Mouse (Mus musculus) embryonic fibroblast, embryonic 13.5 days (primary cell): ENCODE results near the gene Syt13. TPM values are rescaled to one million over a fixed set of nuclear protein-coding genes. Genes with fewer than 3 reads are reported as not detected.

ENCODE experiments used
- H3K27ac ChIP-seq: 2 replicates; pipeline ENCODE4 v1.5.1; 2012; ENCODE audit warnings: low read length, control low read depth, inconsistent platforms; ENCODE audit not compliant: insufficient read depth
- H3K4me1 ChIP-seq: 2 replicates; pipeline ENCODE4 v1.6.1; 2011; ENCODE audit warnings: low read length; ENCODE audit not compliant: control insufficient read depth, insufficient read depth
- H3K4me3 ChIP-seq: 2 replicates; pipeline ENCODE4 v1.5.1; 2011; ENCODE audit warnings: mild to moderate bottlenecking, control low read depth, low read length; ENCODE audit not compliant: insufficient read depth
- CTCF ChIP-seq: IDR thresholded peaks from 2 replicates; pipeline ENCODE4 v1.5.1; 2011; ENCODE audit warnings: mild to moderate bottlenecking, control low read depth, low read length, moderate library complexity, borderline replicate concordance; ENCODE audit not compliant: insufficient read depth
- POLR2A ChIP-seq: IDR thresholded peaks from 2 replicates; pipeline ENCODE4 v1.6.1; 2011; ENCODE audit warnings: low read depth, mild to moderate bottlenecking, control low read depth, low read length, moderate library complexity
- polyA plus RNA-seq: library from polyadenylated mRNA; stranded (reverse); fragments of >200 nt; gene quantifications from 2 replicates; pipeline ENCODE4 v1.2.4, GENCODE M21; 2011; ENCODE audit warnings: low read depth; ENCODE audit not compliant: missing spikeins, insufficient read length

Syt13 gene
- polyA plus RNA-seq, 1 experiment, result 13.4 TPM

GRCm38 (mm10) chr2:92954404-92955114 lies 39.7 kb downstream of the Syt13 start:
- H3K27ac ChIP-seq, result no peak overlapping the region
- H3K4me1 ChIP-seq, result no peaks in the 10 kb centered on the region
- TF ChIP-seq CTCF, result peak; percentile 87
- no peak for TF ChIP-seq POLR2A
- H3K4me3 ChIP-seq, result no peak overlapping the region

- no peaks in the 10 kb centered on the region for H3K4me1 ChIP-seq
- no peak overlapping the region for H3K4me3 ChIP-seq
- no peak overlapping the region for H3K27ac ChIP-seq
- TF ChIP-seq POLR2A (no peak), CTCF (no peak)
Measured at GRCm38 (mm10) chr2:92956943-92957342, 42.0 kb downstream of the Syt13 start.

- H3K4me3 ChIP-seq, result no peak overlapping the region
- no peaks in the 10 kb centered on the region for H3K4me1 ChIP-seq
- TF ChIP-seq CTCF, result no peak
- TF ChIP-seq POLR2A, result no peak
- H3K27ac ChIP-seq, result no peak overlapping the region
Measured at GRCm38 (mm10) chr2:92958640-92959039, 43.7 kb downstream of the Syt13 start.

DNA sequence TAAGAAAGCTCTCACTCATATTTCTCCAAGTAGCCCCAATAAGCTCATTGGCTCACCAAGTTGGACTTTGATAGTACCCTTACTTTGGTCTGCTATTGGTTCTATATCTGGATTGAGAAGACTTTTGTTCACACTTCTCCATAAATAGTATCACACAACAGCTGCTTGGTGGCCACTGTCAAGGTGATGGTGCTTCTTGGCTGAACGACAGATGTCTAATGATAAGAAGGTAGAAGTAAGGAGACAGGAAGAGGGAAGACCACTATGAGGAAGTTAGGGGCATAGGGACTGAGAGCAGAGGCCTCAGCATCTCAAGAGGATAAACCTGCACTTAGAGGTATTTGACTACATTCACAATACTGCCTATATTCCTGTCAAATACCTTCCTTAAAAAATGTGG lies 49.4 kb downstream of the Syt13 start:
- no peak overlapping the region for H3K4me3 ChIP-seq
- H3K4me1 ChIP-seq, result no peaks in the 10 kb centered on the region
- TF ChIP-seq CTCF (no peak), POLR2A (no peak)
- H3K27ac ChIP-seq, result no peak overlapping the region

DNA sequence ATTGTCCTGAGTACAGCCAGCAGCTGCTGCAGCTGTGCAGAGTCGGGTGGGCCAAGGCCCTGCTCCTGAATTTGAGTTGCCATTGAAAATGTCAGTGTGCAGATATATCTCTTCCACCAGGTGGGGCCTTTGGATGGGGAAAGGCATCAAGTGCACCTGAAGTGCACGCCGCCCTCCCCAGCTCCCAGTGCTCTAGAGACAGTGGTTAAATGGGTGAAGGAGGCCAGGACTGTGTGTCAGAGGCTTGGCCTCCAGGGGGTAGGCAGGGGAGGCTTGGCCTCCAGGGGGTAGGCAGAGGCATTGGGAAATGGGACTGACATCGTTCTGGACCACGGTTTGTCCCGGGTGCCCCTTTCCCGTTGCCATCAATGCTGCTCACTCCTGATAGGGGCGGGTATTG lies 51.4 kb downstream of the Syt13 start:
- Histone ChIP-seq H3K4me3 (no peak overlapping the region), H3K4me1 (no peaks in the 10 kb centered on the region), H3K27ac (no peak overlapping the region)
- no peak for TF ChIP-seq POLR2A
- TF ChIP-seq CTCF, result no peak

DNA sequence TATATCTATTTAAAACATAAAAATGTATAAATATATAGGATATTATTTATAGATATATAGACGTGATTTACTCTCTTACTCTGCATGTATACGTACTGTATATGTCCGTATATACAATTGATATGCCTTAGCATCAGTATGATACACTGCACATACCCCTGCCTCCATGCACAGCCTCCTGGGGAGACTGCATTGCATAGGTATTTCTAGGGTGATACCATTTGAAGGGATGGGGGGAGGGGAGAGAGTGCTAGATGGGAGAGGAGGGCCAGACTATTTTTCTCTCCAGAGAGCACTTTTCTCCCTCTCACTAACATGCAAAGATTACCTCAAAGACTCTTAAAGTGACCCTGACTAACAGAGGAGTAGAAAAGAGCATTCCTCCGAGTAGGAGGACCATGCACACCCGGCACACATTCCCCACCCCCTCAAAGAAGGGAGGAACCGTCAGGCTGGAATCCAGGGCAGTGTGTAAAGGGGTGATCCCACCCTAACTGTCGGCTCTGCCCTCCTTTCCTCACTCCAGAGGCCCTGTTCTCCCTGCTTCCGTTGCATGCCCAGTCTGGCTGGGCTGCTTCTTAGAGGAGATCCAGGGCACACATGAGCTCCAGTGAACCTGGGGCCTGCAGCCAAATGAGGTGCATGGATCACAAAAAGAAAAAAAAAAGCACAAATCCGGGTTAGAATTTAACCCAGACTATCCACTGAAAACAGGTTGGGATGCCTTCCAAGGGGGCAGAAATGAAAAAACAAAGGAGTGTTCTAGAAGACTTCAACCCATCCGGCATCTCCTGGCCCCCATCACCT lies 52.3 kb downstream of the Syt13 start:
- Histone ChIP-seq H3K4me1 (no peaks in the 10 kb centered on the region), H3K4me3 (no peak overlapping the region), H3K27ac (no peak overlapping the region)
- TF ChIP-seq CTCF (no peak), POLR2A (no peak)

DNA sequence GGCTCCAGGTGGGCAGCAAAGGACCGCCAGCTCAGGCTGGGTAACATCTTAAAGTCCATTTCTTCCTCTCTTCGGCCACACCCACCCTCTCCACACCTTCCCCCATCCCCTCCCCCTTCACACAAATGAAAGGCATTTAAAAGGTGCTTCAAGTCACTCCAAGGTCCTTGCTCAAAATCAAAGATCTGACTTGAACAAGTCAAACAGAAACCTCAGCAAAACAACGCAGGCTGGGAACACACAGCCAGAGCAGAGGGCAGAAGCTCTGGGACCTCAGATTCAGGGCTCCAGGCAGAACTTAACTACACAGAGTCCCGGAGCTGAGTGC lies 52.9 kb downstream of the Syt13 start:
- no peak for TF ChIP-seq POLR2A
- no peak for TF ChIP-seq CTCF
- Histone ChIP-seq H3K4me1 (no peaks in the 10 kb centered on the region), H3K4me3 (no peak overlapping the region), H3K27ac (no peak overlapping the region)

- Histone ChIP-seq H3K27ac (no peak overlapping the region), H3K4me1 (no peaks in the 10 kb centered on the region; the same call in 1 of the 2 replicates), H3K4me3 (no peak overlapping the region)
- TF ChIP-seq POLR2A (no peak), CTCF (no peak)
Measured at GRCm38 (mm10) chr2:92971069-92971468, 56.2 kb downstream of the Syt13 start.

- H3K4me1 ChIP-seq, result no peaks in the 10 kb centered on the region; the same call in 1 of the 2 replicates
- H3K27ac ChIP-seq, result no peak overlapping the region
- H3K4me3 ChIP-seq, result no peak overlapping the region
- TF ChIP-seq POLR2A, result no peak
- no peak for TF ChIP-seq CTCF
Measured at GRCm38 (mm10) chr2:92971536-92971935, 56.6 kb downstream of the Syt13 start.

- Histone ChIP-seq H3K27ac (no peak overlapping the region), H3K4me1 (no peaks in the 10 kb centered on the region; the same call in 1 of the 2 replicates), H3K4me3 (no peak overlapping the region)
- no peak for TF ChIP-seq POLR2A
- TF ChIP-seq CTCF, result no peak
Measured at GRCm38 (mm10) chr2:92972071-92972470, 57.2 kb downstream of the Syt13 start.

DNA sequence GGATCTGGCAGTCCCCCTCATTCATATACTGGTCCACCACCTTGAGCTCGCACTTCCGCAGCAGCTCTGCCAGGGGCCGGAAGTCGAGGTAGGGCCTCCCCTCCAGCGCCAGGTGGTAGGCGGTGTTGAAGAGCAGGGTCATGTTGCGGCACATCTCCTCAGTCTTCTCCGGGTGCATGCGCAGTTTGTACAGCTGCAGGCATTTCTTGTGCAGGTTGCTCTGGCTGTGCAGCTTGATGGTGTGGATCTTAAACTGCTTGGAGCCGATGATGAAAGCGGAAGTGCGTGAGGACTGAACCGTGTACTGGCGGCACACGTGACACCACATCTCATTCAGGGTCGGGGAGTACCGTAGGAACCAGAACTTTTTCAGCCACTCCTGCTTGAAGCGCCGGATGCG lies 58.7 kb downstream of the Syt13 start:
- H3K4me1 ChIP-seq, result no peaks in the 10 kb centered on the region; the same call in 1 of the 2 replicates
- TF ChIP-seq CTCF (no peak), POLR2A (no peak)
- H3K27ac ChIP-seq, result no peak overlapping the region
- H3K4me3 ChIP-seq, result no peak overlapping the region
